Mouse (Mus musculus): ENCODE measurements at regions not wholly inside any gene's neighbourhood (a gene's known extent, or its start where the extent isn't known, plus 50 kb on each side); places are given as distances from the start of the nearest gene placed in this dataset.

- H3K9me3 ChIP-seq (replicated peaks; ENCODE audit: low read length): no peaks in the 10 kb centered on the region
- dilution Hi-C loops (cut with MboI; ENCODE audit: extremely low pct_ligation_motif_present, extremely low pct_unique_long_range_greater_than_20kb, low sequenced_read_pairs): no loop called here
- no peak overlapping the region for H3K4me3 ChIP-seq (replicated peaks in 1 of 3; ENCODE audit: low read depth in 2 of 3, low read length in 2 of 3, poor library complexity in 1 of 3)
- no peak overlapping the region for H3K27ac ChIP-seq (ENCODE audit: insufficient read depth, low read depth)
- in situ Hi-C loops (cut with MboI; ENCODE audit: low pct_ligation_motif_present, low pct_unique_long_range_greater_than_20kb, low sequenced_read_pairs): no loop called here
- no peak overlapping the region for H3K4me2 ChIP-seq (ENCODE audit: insufficient read depth, low read depth, poor library complexity, severe bottlenecking)
- no peaks in the 10 kb centered on the region for H3K79me2 ChIP-seq (replicated peaks; ENCODE audit: control insufficient read depth, extremely low read depth, insufficient read depth, poor library complexity, severe bottlenecking)
- H3K27me3 ChIP-seq (replicated peaks): no peaks in the 10 kb centered on the region
- no peak for DNase-seq (ENCODE audit: extremely low read depth)
- TF ChIP-seq KAT2A (IDR thresholded peaks at IDR 0.05; ENCODE audit: insufficient replicate concordance, low read length) (no peak), CTCF (conservative IDR thresholded peaks at IDR 0.05 in 1 of 2, IDR thresholded peaks at IDR 0.05 in 1 of 2; ENCODE audit: low read depth in 2 of 2, low read length in 2 of 2) (no peak), MAFK (IDR thresholded peaks at IDR 0.05; ENCODE audit: insufficient replicate concordance, low read length) (no peak), RCOR1 (conservative IDR thresholded peaks at IDR 0.05; ENCODE audit: low read depth, low read length) (no peak), NELFE (IDR thresholded peaks at IDR 0.05; ENCODE audit: low read depth, low read length) (no peak), POLR2AphosphoS2 (IDR thresholded peaks at IDR 0.05; ENCODE audit: low read depth, low read length) (no peak), PAX5 (IDR thresholded peaks at IDR 0.05; ENCODE audit: low read length) (no peak), NRF1 (IDR thresholded peaks at IDR 0.05; ENCODE audit: low read depth, low read length) (no peak), MAX (IDR thresholded peaks at IDR 0.05; ENCODE audit: low read length) (no peak), POLR2A (IDR thresholded peaks at IDR 0.05; ENCODE audit: low read depth, low read length) (no peak), SIN3A (IDR thresholded peaks at IDR 0.05; ENCODE audit: low read length) (no peak), E2F4 (IDR thresholded peaks at IDR 0.05; ENCODE audit: insufficient replicate concordance, low read depth, low read length) (no peak), CHD1 (IDR thresholded peaks at IDR 0.05; ENCODE audit: low read depth, low read length) (no peak), USF1 (IDR thresholded peaks at IDR 0.05; ENCODE audit: low read depth, low read length) (no peak), JUND (conservative IDR thresholded peaks at IDR 0.05; ENCODE audit: low read depth, low read length) (no peak), ZC3H11A (IDR thresholded peaks at IDR 0.05; ENCODE audit: low read depth, low read length) (no peak)
- no peaks in the 10 kb centered on the region for H3K36me3 ChIP-seq (replicated peaks in 1 of 2; ENCODE audit: control insufficient read depth in 1 of 2, insufficient read depth in 1 of 2, low read length in 1 of 2)
- H3K9ac ChIP-seq (ENCODE audit: insufficient read depth, low read depth): no peak overlapping the region
- peaks cover 0 to 26% of the 10 kb centered on the region in 2 experiments; a peak in 2 of 4 replicates for H3K4me1 ChIP-seq (ENCODE audit: control insufficient read depth in 1 of 2, insufficient read depth in 2 of 2)
Measured at GRCm38 (mm10) chr17:73054226-73054625, 53.6 kb upstream of the Lclat1 start.

- H3K36me3 ChIP-seq (replicated peaks in 1 of 2; ENCODE audit: control insufficient read depth in 1 of 2, insufficient read depth in 1 of 2, low read length in 1 of 2): no peaks in the 10 kb centered on the region
- dilution Hi-C loops (cut with MboI; ENCODE audit: extremely low pct_ligation_motif_present, extremely low pct_unique_long_range_greater_than_20kb, low sequenced_read_pairs): no loop called here
- H3K9me3 ChIP-seq (replicated peaks; ENCODE audit: low read length): no peaks in the 10 kb centered on the region
- DNase-seq (ENCODE audit: extremely low read depth): no peak
- TF ChIP-seq CHD1 (IDR thresholded peaks at IDR 0.05; ENCODE audit: low read depth, low read length) (no peak), BHLHE40 (IDR thresholded peaks at IDR 0.05; ENCODE audit: low read depth, low read length) (no peak), KAT2A (IDR thresholded peaks at IDR 0.05; ENCODE audit: insufficient replicate concordance, low read length) (no peak), POLR2AphosphoS2 (IDR thresholded peaks at IDR 0.05; ENCODE audit: low read depth, low read length) (no peak), EP300 (IDR thresholded peaks at IDR 0.05; ENCODE audit: low read length) (no peak), ZNF384 (IDR thresholded peaks at IDR 0.05; ENCODE audit: low read depth, low read length) (no peak), PAX5 (IDR thresholded peaks at IDR 0.05; ENCODE audit: low read length) (no peak), CHD2 (IDR thresholded peaks at IDR 0.05; ENCODE audit: low read length) (no peak), RCOR1 (conservative IDR thresholded peaks at IDR 0.05; ENCODE audit: low read depth, low read length) (no peak), USF1 (IDR thresholded peaks at IDR 0.05; ENCODE audit: low read depth, low read length) (no peak), JUND (conservative IDR thresholded peaks at IDR 0.05; ENCODE audit: low read depth, low read length) (no peak), MAX (IDR thresholded peaks at IDR 0.05; ENCODE audit: low read length) (no peak), ZC3H11A (IDR thresholded peaks at IDR 0.05; ENCODE audit: low read depth, low read length) (no peak)
- peaks cover 0 to 26% of the 10 kb centered on the region in 2 experiments; a peak in 2 of 4 replicates for H3K4me1 ChIP-seq (ENCODE audit: control insufficient read depth in 1 of 2, insufficient read depth in 2 of 2)
- no peak overlapping the region for H3K4me2 ChIP-seq (ENCODE audit: insufficient read depth, low read depth, poor library complexity, severe bottlenecking)
- in situ Hi-C loops (cut with MboI; ENCODE audit: low pct_ligation_motif_present, low pct_unique_long_range_greater_than_20kb, low sequenced_read_pairs): no loop called here
- H3K27me3 ChIP-seq (replicated peaks): no peaks in the 10 kb centered on the region
- no peak overlapping the region for H3K9ac ChIP-seq (ENCODE audit: insufficient read depth, low read depth)
- H3K4me3 ChIP-seq (replicated peaks in 1 of 3; ENCODE audit: low read depth in 2 of 3, low read length in 2 of 3, poor library complexity in 1 of 3): no peak overlapping the region
- H3K27ac ChIP-seq (ENCODE audit: insufficient read depth, low read depth): no peak overlapping the region
- no peaks in the 10 kb centered on the region for H3K79me2 ChIP-seq (replicated peaks; ENCODE audit: control insufficient read depth, extremely low read depth, insufficient read depth, poor library complexity, severe bottlenecking)
Measured at GRCm38 (mm10) chr17:73055197-73055596, 52.6 kb upstream of the Lclat1 start.
